Mouse (Mus musculus) liver, postnatal 0 days (tissue): Measurements from ENCODE around the gene Cldn3.

ENCODE experiments used
- CTCF ChIP-seq: sonication (generic); IDR thresholded peaks from 2 replicates; pipeline ENCODE4 v1.5.1; 2016; ENCODE audit warnings: antibody characterized with exemption, low read depth
- EP300 ChIP-seq: IDR thresholded peaks from 2 replicates; pipeline ENCODE4 v1.6.1; 2016; ENCODE audit warnings: antibody characterized with exemption, low read depth, mild to moderate bottlenecking

DNA sequence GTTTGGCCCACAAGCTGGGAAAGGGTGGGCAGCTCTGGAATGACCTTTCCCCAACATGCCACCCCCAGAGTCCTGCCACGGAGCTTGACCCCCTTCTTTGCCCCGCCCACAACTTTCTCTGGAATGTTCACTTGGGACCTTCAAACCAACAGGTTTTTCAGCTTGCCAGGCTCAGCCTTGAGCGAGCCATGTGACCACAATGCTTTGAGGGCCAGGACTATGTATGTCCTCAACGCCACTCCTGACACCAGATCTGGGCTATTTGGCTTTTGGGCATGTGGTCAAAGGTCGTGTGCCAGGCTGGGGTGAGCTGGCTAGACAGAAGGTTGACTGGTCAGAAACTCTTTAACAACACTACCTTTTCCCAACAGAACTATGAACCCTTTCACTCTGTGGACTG, 16.1 kb downstream of the Cldn3 start:
- no peak for TF ChIP-seq CTCF
- TF ChIP-seq EP300, result no peak
